Mouse (Mus musculus): ENCODE measurements around the gene Cox10.
A peak's percentile ranks its signal among the peaks of the same experiment; 100 is the strongest.

GRCm38 (mm10) chr11:63925161-63925582 lies 154.1 kb downstream of the Cox10 start:
- TF ChIP-seq CTCF (IDR thresholded peaks at IDR 0.05), result peak; percentile 97
- TF ChIP-seq EP300 (IDR thresholded peaks at IDR 0.05), result no peak
